Mouse (Mus musculus) intestine, embryonic 16.5 days (tissue): Measurements from ENCODE around the gene Hirip3. TPM values are rescaled to one million over a fixed set of nuclear protein-coding genes. Genes with fewer than 3 reads are reported as not detected.
A peak's percentile ranks its signal among the peaks of the same experiment; 100 is the strongest.
"Not testable (repeated sequence)": the region's sequence is repeated elsewhere in the genome, so short reads cannot be mapped to it uniquely, and the experiment has no call there.

Experiments
- ATAC-seq: fragments of 200-750 bp; cut with Nextera tagmentation; 2 replicates; pipeline ENCODE4 v1.8.0; 2017; ENCODE audit warnings: moderate TSS enrichment, moderate library complexity
- H3K27ac ChIP-seq: fragments of 300-500 bp; sonication (generic); 2 replicates; pipeline ENCODE4 v1.5.1; 2014; ENCODE audit warnings: mild to moderate bottlenecking, low read length
- H3K27me3 ChIP-seq: fragments of 300-500 bp; sonication (generic); replicated peaks from 2 replicates; pipeline ENCODE4 v1.6.1; 2014; ENCODE audit warnings: low read length, control low read depth, mixed read lengths; ENCODE audit not compliant: control insufficient read depth, insufficient read depth
- H3K36me3 ChIP-seq: fragments of 300-500 bp; sonication (generic); 2 replicates; pipeline ENCODE4 v1.6.1; 2014; ENCODE audit warnings: low read length, control low read depth; ENCODE audit not compliant: control insufficient read depth, insufficient read depth
- H3K4me1 ChIP-seq: fragments of 300-500 bp; sonication (generic); 2 replicates; pipeline ENCODE4 v1.6.1; 2014; ENCODE audit warnings: low read length, control low read depth, mixed read lengths; ENCODE audit not compliant: control insufficient read depth, insufficient read depth
- H3K4me2 ChIP-seq: fragments of 300-500 bp; sonication (generic); 2 replicates; pipeline ENCODE4 v1.6.1; 2014; ENCODE audit warnings: low read depth, low read length, control low read depth
- H3K4me3 ChIP-seq: fragments of 300-500 bp; sonication (generic); 2 replicates; pipeline ENCODE4 v1.5.1; 2014; ENCODE audit warnings: mild to moderate bottlenecking, low read length
- H3K9ac ChIP-seq: fragments of 300-500 bp; sonication (generic); 2 replicates; pipeline ENCODE4 v1.6.1; 2014; ENCODE audit warnings: low read depth, low read length
- H3K9me3 ChIP-seq: fragments of 300-500 bp; sonication (generic); 2 replicates; pipeline ENCODE4 v1.6.1; 2016; ENCODE audit warnings: low read length, control low read depth; ENCODE audit not compliant: control insufficient read depth
- WGBS: fragments of 180-500 bp; shearing (Covaris S2); extraction: QIAGEN DNeasy Blood & Tissue Kit; methylation state at CpG from one replicate; pipeline ENCODE4 v1.1.7; 2014; 5-methylcytosine and 5-hydroxymethylcytosine counted together
- polyA plus RNA-seq: library from polyadenylated mRNA; unstranded; fragments of >200 nt; fragmentation: Nextera tagmentation; extraction: Ambion mirVana; gene quantifications from 2 replicates; pipeline ENCODE4 v1.2.1, GENCODE M21; 2015

The Hirip3 gene
- polyA plus RNA-seq, 1 experiment from 2014 or later = 24.8 TPM

DNA sequence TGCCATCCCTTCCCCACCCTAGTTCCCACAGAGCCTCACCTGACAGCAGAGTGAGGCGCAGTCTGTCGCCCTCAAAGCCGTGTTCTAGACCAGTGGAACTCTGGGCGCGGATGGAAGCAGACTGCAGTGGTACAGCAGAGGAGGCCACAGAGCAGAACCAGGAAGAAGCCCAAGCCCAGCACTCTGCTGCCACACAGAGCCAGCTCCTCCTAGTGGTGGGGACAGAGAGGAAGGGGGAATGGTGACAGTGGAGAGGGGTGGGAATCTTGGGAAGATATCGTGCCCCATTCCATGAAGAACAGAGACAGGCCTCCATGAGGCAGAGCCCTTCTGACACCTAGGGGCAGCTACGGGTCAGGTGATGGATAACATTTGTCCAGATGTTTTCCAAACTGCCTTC lies 27.1 kb downstream of the Hirip3 start:
- no peaks in the 10 kb centered on the region for H3K36me3 ChIP-seq
- H3K27ac ChIP-seq = no peak overlapping the region
- WGBS = 46% methylated on average over 7 of the region's 7 CpGs
- no peak overlapping the region for H3K9ac ChIP-seq
- H3K9me3 ChIP-seq = no peaks in the 10 kb centered on the region
- no peak overlapping the region for H3K4me3 ChIP-seq
- H3K4me1 ChIP-seq = 0 out of 2 replicates have a peak, but pooled peaks cover 3% of the 10 kb centered on the region
- no peaks in the 10 kb centered on the region for H3K27me3 ChIP-seq
- ATAC-seq = no peak
- H3K4me2 ChIP-seq = no peak overlapping the region

GRCm38 (mm10) chr7:126896912-126897311 lies 35.1 kb downstream of the Hirip3 start:
- Histone ChIP-seq H3K27me3 (no peaks in the 10 kb centered on the region), H3K4me3 (no peak overlapping the region), H3K9ac (peak overlapping the region; percentile 72), H3K4me1 (peaks cover 9% of the 10 kb centered on the region), H3K4me2 (no peak overlapping the region), H3K36me3 (no peaks in the 10 kb centered on the region), H3K27ac (0 out of 2 replicates have a peak overlapping the region, but pooled peaks have one; percentile 24), H3K9me3 (no peaks in the 10 kb centered on the region)
- no peak for ATAC-seq
- 85% methylated on average over 5 of the region's 5 CpGs for whole genome bisulfite sequencing

- H3K4me3 ChIP-seq = peak overlapping the region; percentile 64
- H3K27me3 ChIP-seq = no peaks in the 10 kb centered on the region
- H3K9me3 ChIP-seq = no peaks in the 10 kb centered on the region
- peak; percentile 81 for ATAC-seq
- WGBS = 22% methylated on average over 16 of the region's 16 CpGs
- H3K9ac ChIP-seq = peak overlapping the region; percentile 72
- peak overlapping the region; percentile 63 for H3K4me2 ChIP-seq
- peaks cover 9% of the 10 kb centered on the region for H3K4me1 ChIP-seq
- H3K27ac ChIP-seq = peak overlapping the region; percentile 73
- H3K36me3 ChIP-seq = no peaks in the 10 kb centered on the region
Measured at GRCm38 (mm10) chr7:126897390-126898101, 35.8 kb downstream of the Hirip3 start.

DNA sequence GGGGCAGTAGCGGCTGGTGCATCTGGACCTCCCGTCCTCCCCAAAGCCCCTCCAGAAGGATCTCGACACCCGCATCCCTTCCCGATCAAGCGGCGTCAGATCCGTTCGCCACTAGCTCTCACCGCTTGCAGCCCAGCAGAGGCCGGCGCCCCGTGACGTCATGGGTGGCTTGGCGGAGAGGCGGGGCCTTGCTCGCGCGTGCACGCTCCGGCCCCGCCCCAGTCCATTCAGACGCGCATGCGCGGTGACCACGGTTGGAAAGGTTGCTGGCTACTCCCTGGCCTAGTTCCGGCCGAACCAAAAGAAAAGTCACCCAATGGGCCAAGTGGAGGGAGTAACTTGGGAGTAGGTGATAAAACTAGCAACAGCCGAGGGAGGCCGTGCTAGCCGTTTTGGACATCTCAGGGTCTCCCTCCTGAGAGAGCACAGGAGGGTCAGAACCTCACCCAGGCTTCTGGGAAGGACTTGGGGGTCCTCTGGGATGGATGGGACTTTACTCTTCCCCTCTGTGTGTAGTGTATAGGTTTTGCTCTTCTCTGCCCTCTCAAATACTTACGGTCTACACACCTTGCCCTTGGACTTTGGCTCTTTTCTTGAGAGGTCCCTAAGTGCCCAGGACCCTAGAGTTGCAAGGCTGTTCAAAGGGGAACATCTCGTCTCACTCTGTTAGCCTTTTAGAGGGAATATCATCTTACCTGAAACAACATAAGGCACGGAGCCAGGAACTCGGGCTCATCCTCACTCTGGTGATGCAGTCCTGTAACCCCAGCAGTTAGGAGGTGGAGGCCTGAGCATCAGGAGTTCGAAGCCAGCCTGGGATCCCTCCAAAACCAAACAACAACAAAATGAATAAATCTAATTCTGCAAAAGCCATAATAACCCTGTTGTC lies 36.6 kb downstream of the Hirip3 start:
- peak overlapping the region; percentile 72 for H3K9ac ChIP-seq
- WGBS = 11% methylated on average over 37 of the region's 37 CpGs
- no peaks in the 10 kb centered on the region for H3K9me3 ChIP-seq
- peak overlapping the region; percentile 73 for H3K27ac ChIP-seq
- peak overlapping the region; percentile 63 for H3K4me2 ChIP-seq
- no peaks in the 10 kb centered on the region for H3K27me3 ChIP-seq
- H3K4me3 ChIP-seq = peak overlapping the region; percentile 64
- no peaks in the 10 kb centered on the region for H3K36me3 ChIP-seq
- ATAC-seq = peak; percentile 97
- peaks cover 9% of the 10 kb centered on the region for H3K4me1 ChIP-seq

DNA sequence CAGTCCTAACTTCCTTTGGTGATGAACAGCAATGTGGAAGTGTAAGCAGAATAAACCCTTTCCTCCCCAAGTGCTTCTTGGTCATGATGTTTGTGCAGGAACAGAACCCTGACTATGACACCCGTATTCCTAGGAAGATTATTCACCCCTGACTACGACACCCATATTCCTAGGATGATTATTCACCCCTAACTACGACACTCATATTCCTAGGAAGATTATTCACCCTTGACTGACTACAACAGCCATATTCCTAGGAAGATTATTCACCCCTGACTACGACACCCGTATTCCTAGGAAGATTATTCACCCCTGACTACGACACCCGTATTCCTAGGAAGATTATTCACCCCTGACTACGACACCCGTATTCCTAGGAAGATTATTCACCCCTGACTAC lies 38.0 kb downstream of the Hirip3 start:
- not testable (repeated sequence) for H3K9me3 ChIP-seq, H3K9ac ChIP-seq
- 92% methylated on average over 7 of the region's 9 CpGs for WGBS

DNA sequence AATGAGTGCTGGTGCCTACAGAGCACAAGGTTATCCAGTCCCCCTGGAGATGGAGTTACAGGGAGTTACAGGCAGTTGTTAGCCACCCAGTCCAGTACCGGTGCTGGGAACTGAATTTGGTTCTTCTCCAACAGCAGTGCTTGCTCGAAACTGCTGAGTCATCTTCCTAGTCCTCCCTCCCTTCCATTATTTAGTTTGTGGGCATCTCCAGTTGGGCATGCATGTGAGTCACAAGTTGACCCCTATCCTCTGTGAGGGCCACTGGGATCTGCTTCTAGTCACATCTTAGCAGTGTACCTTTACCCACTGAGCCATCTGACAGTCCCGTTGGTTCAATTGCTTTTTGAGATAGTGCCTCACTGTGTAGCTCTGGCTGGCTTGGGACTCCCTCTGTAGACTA lies 43.8 kb downstream of the Hirip3 start:
- Histone ChIP-seq H3K9ac (no peak overlapping the region), H3K4me2 (no peak overlapping the region), H3K4me1 (no peaks in the 10 kb centered on the region), H3K27me3 (no peaks in the 10 kb centered on the region), H3K4me3 (no peak overlapping the region), H3K9me3 (no peaks in the 10 kb centered on the region), H3K36me3 (no peaks in the 10 kb centered on the region), H3K27ac (no peak overlapping the region)
- 74% methylated on average over 3 of the region's 3 CpGs for WGBS
- ATAC-seq = no peak

More for the DNA sequence above, 38.0 kb downstream of the Hirip3 start:
- H3K27ac ChIP-seq, ATAC-seq, H3K27me3 ChIP-seq, H3K4me1 ChIP-seq, H3K4me2 ChIP-seq, H3K4me3 ChIP-seq, H3K36me3 ChIP-seq: not testable (repeated sequence)

GRCm38 (mm10) chr7:126914844-126915243 lies 53.1 kb downstream of the Hirip3 start:
- 72% methylated on average over 3 of the region's 3 CpGs for WGBS

More at GRCm38 (mm10) chr7:126914844-126915243, 53.1 kb downstream of the Hirip3 start:
- no peaks in the 10 kb centered on the region for H3K36me3 ChIP-seq
- H3K4me1 ChIP-seq = no peaks in the 10 kb centered on the region
- H3K27me3 ChIP-seq = no peaks in the 10 kb centered on the region
- no peak overlapping the region for H3K9ac ChIP-seq
- H3K9me3 ChIP-seq = no peaks in the 10 kb centered on the region
- ATAC-seq = no peak
- H3K27ac ChIP-seq = no peak overlapping the region
- H3K4me3 ChIP-seq = no peak overlapping the region
- H3K4me2 ChIP-seq = no peak overlapping the region

Other genes starting within 250 kb of the Hirip3 start
- gene Nupr1, start 231.1 kb upstream of the Hirip3 start, polyA plus RNA-seq = 70.8 and 73.3 TPM in 2 replicates
- 42.7 and 49.8 TPM in 2 replicates for gene Sgf29, start 212.7 kb upstream of the Hirip3 start, polyA plus RNA-seq
- 7.5 and 7.6 TPM in 2 replicates for gene Sult1a1, start 185.5 kb upstream of the Hirip3 start, polyA plus RNA-seq
- 111 and 112 TPM in 2 replicates for gene Bola2, start 166.6 kb upstream of the Hirip3 start, polyA plus RNA-seq
- 8.3 and 8.9 TPM in 2 replicates for gene Slx1b, start 166.2 kb upstream of the Hirip3 start, polyA plus RNA-seq
- gene Coro1a, start 154.2 kb upstream of the Hirip3 start, polyA plus RNA-seq = 38.0 and 38.7 TPM in 2 replicates
- gene Mapk3, start 102.4 kb upstream of the Hirip3 start, polyA plus RNA-seq = 122 and 126 TPM in 2 replicates
- gene Gdpd3, start 95.6 kb upstream of the Hirip3 start, polyA plus RNA-seq = 1.4 and 2.1 TPM in 2 replicates
- gene Ypel3, start 85.0 kb upstream of the Hirip3 start, polyA plus RNA-seq = 59.5 and 61.5 TPM in 2 replicates
- 0.36 and 0.37 TPM in 2 replicates for gene Tbx6, start 80.5 kb upstream of the Hirip3 start, polyA plus RNA-seq
- gene Ppp4c, start 69.5 kb upstream of the Hirip3 start, polyA plus RNA-seq = 213 and 215 TPM in 2 replicates
- 1.0 and 1.4 TPM in 2 replicates for gene Fam57b, start 64.3 kb upstream of the Hirip3 start, polyA plus RNA-seq
- not detected in 2 replicates for gene 4930451I11Rik, start 30.3 kb upstream of the Hirip3 start, polyA plus RNA-seq
- gene Doc2a, start 14.6 kb upstream of the Hirip3 start, polyA plus RNA-seq = 0.37 and 0.62 TPM in 2 replicates
- 62.3 and 64.0 TPM in 2 replicates for gene Ino80e, start 405 bp downstream of the Hirip3 start, polyA plus RNA-seq
- gene Taok2, start 22.7 kb downstream of the Hirip3 start, polyA plus RNA-seq = 27.6 and 28.6 TPM in 2 replicates
- 34.1 and 35.4 TPM in 2 replicates for gene Tmem219, start 60.9 kb downstream of the Hirip3 start, polyA plus RNA-seq
- gene Kctd13, start 66.9 kb downstream of the Hirip3 start, polyA plus RNA-seq = 10.9 and 11.2 TPM in 2 replicates
- 0.31 and 0.56 TPM in 2 replicates for gene Asphd1, start 87.6 kb downstream of the Hirip3 start, polyA plus RNA-seq
- 1.5 and 1.7 TPM in 2 replicates for gene Sez6l2, start 88.6 kb downstream of the Hirip3 start, polyA plus RNA-seq
- gene Cdipt, start 113.9 kb downstream of the Hirip3 start, polyA plus RNA-seq = 167 TPM in 2 replicates
- gene Cdiptos, start 114.1 kb downstream of the Hirip3 start, polyA plus RNA-seq = 1.3 and 1.6 TPM in 2 replicates
- gene Mvp, start 152.6 kb downstream of the Hirip3 start, polyA plus RNA-seq = 73.7 and 84.9 TPM in 2 replicates
- 0.78 and 2.5 TPM in 2 replicates for gene Pagr1b, start 154.5 kb downstream of the Hirip3 start, polyA plus RNA-seq
- gene Pagr1a, start 155.4 kb downstream of the Hirip3 start, polyA plus RNA-seq = 69.8 and 82.7 TPM in 2 replicates
- 21.9 and 23.5 TPM in 2 replicates for gene Gm42742, start 159.1 kb downstream of the Hirip3 start, polyA plus RNA-seq
- gene Prrt2, start 159.2 kb downstream of the Hirip3 start, polyA plus RNA-seq = 2.9 and 3.8 TPM in 2 replicates
- 35.7 and 42.1 TPM in 2 replicates for gene Maz, start 165.1 kb downstream of the Hirip3 start, polyA plus RNA-seq
- gene Kif22, start 180.5 kb downstream of the Hirip3 start, polyA plus RNA-seq = 87.5 and 100 TPM in 2 replicates
- 37.2 and 69.9 TPM in 2 replicates for gene Zg16, start 225.4 kb downstream of the Hirip3 start, polyA plus RNA-seq
- gene AI467606, start 229.4 kb downstream of the Hirip3 start, polyA plus RNA-seq = 7.4 and 7.7 TPM in 2 replicates